In the genomic region with DNA sequence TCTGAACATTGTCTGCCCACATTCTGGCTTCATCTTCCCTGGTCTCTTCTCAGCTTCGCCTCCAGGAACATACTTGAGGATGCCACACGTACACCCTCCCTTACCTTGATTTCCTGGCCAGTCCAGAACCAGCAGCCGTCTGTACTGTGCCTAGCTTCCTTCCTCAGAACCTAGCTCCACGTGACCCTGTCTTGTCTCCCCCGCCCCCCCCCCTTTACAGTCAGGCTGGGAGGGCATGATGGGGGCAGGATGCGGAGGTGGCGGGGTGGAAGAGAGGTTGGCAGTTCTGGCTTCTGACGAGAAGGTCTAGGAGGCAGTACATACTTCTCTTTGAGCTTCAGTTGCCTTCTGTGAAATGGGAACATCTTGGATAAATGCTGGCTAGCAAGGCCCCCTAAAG, we compare ENCODE assay signal across 9 mouse cellular contexts. TPM values are rescaled to one million over a fixed set of nuclear protein-coding genes. Genes with fewer than 3 reads are reported as not detected.
DNase-seq lines count a peak whose midpoint lies in the region; ATAC-seq and TF ChIP-seq lines count a peak whose summit lies in the region.
"Had no signal": no experiment of that assay in that cellular context is flagged by ENCODE, and none has a peak within 500 bp of the region (broad histone marks: within the 10 kb centered on the region; RNA-seq: fewer than 3 reads in every experiment).

A gene (minus strand): TSS at position 167 of the 400 bp plus-strand sequence.

- no peaks in the 10 kb centered on the region for H3K27me3 ChIP-seq in liver, embryonic 16.5 days (ENCODE audit: control insufficient read depth, insufficient read depth, low read depth, low read length)
- H3K27me3 ChIP-seq in thymus, adult 2 months (ENCODE audit: control insufficient read depth, insufficient read depth, low read length) = no peaks in the 10 kb centered on the region
- H3K27me3 ChIP-seq in forebrain, embryonic 12.5 days = peaks cover 15% of the 10 kb centered on the region
- H3K27me3 ChIP-seq in forebrain, postnatal 0 days (ENCODE audit: insufficient read depth, low read length) = peaks cover 8% of the 10 kb centered on the region

- no peak for ATAC-seq in liver, embryonic 16.5 days (ENCODE audit: low read depth)
- ATAC-seq in forebrain, embryonic 12.5 days (ENCODE audit: low FRiP score) = no peak
- no peak for ATAC-seq in forebrain, postnatal 0 days

- H3K4me2 ChIP-seq in liver, embryonic 16.5 days (ENCODE audit: low read depth, low read length) = peak within 1 kb of the TSS; percentile 52
- no peak within 1 kb of the TSS for H3K4me2 ChIP-seq in forebrain, embryonic 12.5 days
- no peak within 1 kb of the TSS for H3K4me2 ChIP-seq in forebrain, postnatal 0 days (ENCODE audit: low read depth)
- H3K4me2 ChIP-seq: limb, embryonic 12.5 days had no signal

- peak within 1 kb of the TSS; percentile 48 for H3K9ac ChIP-seq in liver, embryonic 16.5 days (ENCODE audit: low read depth, low read length)
- H3K9ac ChIP-seq in forebrain, embryonic 12.5 days = no peak within 1 kb of the TSS
- no peak within 1 kb of the TSS for H3K9ac ChIP-seq in forebrain, postnatal 0 days
- H3K9ac ChIP-seq: limb, embryonic 12.5 days had no signal

- H3K9me3 ChIP-seq in liver, embryonic 16.5 days (replicated peaks; ENCODE audit: control insufficient read depth, low read length) = no peaks in the 10 kb centered on the region
- H3K9me3 ChIP-seq in forebrain, embryonic 12.5 days = no peaks in the 10 kb centered on the region
- H3K9me3 ChIP-seq in forebrain, postnatal 0 days (ENCODE audit: low read length) = no peaks in the 10 kb centered on the region
- H3K9me3 ChIP-seq: limb, embryonic 12.5 days had no signal

- no peaks in the 10 kb centered on the region for H3K36me3 ChIP-seq in liver, embryonic 16.5 days (ENCODE audit: control insufficient read depth, insufficient read depth)
- peaks cover 12% of the 10 kb centered on the region for H3K36me3 ChIP-seq in thymus, adult 2 months (ENCODE audit: control insufficient read depth, insufficient read depth, low read length)
- H3K36me3 ChIP-seq in forebrain, embryonic 12.5 days (replicated peaks) = no peaks in the 10 kb centered on the region
- no peaks in the 10 kb centered on the region for H3K36me3 ChIP-seq in forebrain, postnatal 0 days (ENCODE audit: insufficient read depth)
- H3K36me3 ChIP-seq: limb, embryonic 12.5 days had no signal

- H3K27ac ChIP-seq in bone marrow macrophage, adult 2 months (ENCODE audit: insufficient read depth, low read depth, low read length) = peak within 1 kb of the TSS; percentile 37
- H3K27ac ChIP-seq in liver, embryonic 16.5 days (ENCODE audit: low read length) = peak within 1 kb of the TSS; percentile 41; the same call in 1 of the 2 replicates
- peak within 1 kb of the TSS; percentile 82 for H3K27ac ChIP-seq in thymus, adult 2 months (ENCODE audit: control insufficient read depth, insufficient read depth, low read length)
- no peak within 1 kb of the TSS for H3K27ac ChIP-seq in forebrain, embryonic 12.5 days
- no peak within 1 kb of the TSS for H3K27ac ChIP-seq in forebrain, postnatal 0 days (ENCODE audit: low read depth, low read length)
- H3K27ac ChIP-seq: limb, embryonic 12.5 days had no signal

- 14% methylated on average over 7 of the region's 8 CpGs for WGBS in liver, embryonic 16.5 days (ENCODE audit: insufficient replicate concordance)
- 3% methylated on average over 8 of the region's 8 CpGs for WGBS in thymus, adult 2 months
- 80% methylated on average over 8 of the region's 8 CpGs for WGBS in forebrain, embryonic 12.5 days
- WGBS in forebrain, postnatal 0 days = 73% methylated on average over 8 of the region's 8 CpGs

- DNase-seq in layer of hippocampus, adult 9-11 months = peak; percentile 51
- DNase-seq in layer of hippocampus, postnatal 36 days = no peak
- peak; percentile 78 for DNase-seq in thymus, adult 2 months
- no peak for DNase-seq in kidney, adult 8-10 months
- no peak for DNase-seq in forebrain, postnatal 0 days

- TF ChIP-seq CTCF in bone marrow macrophage, adult 2 months (IDR thresholded peaks at IDR 0.05; ENCODE audit: low read depth, low read length) = no peak
- TF ChIP-seq CTCF in thymus, adult 2 months (IDR thresholded peaks at IDR 0.05; ENCODE audit: borderline replicate concordance, control insufficient read depth, extremely low read depth, insufficient read depth, low read length, poor library complexity) = peak; percentile 24; the same call in 1 of the 2 replicates
- TF ChIP-seq CTCF in forebrain, postnatal 0 days (IDR thresholded peaks at IDR 0.05; ENCODE audit: low read depth) = no peak

- TF ChIP-seq POLR2A in bone marrow macrophage, adult 2 months (IDR thresholded peaks at IDR 0.05; ENCODE audit: borderline replicate concordance, low read depth, low read length) = no peak
- no peak for TF ChIP-seq POLR2A in thymus, adult 2 months (IDR thresholded peaks at IDR 0.05; ENCODE audit: control insufficient read depth, extremely low read depth, insufficient read depth, low read length, poor library complexity)

- peaks cover 18% of the 10 kb centered on the region for H3K4me1 ChIP-seq in bone marrow macrophage, adult 2 months (ENCODE audit: control insufficient read depth, insufficient read depth, low read length)
- no peaks in the 10 kb centered on the region; the same call in none of the 2 replicates for H3K4me1 ChIP-seq in liver, embryonic 16.5 days (ENCODE audit: control insufficient read depth, low read depth, low read length)
- peaks cover 24% of the 10 kb centered on the region for H3K4me1 ChIP-seq in thymus, adult 2 months (replicated peaks; ENCODE audit: control insufficient read depth, insufficient read depth, low read length)
- no peaks in the 10 kb centered on the region for H3K4me1 ChIP-seq in forebrain, embryonic 12.5 days
- H3K4me1 ChIP-seq in forebrain, postnatal 0 days (ENCODE audit: insufficient read depth) = no peaks in the 10 kb centered on the region
- H3K4me1 ChIP-seq: limb, embryonic 12.5 days had no signal

- H3K4me3 ChIP-seq in bone marrow macrophage, adult 2 months (ENCODE audit: insufficient read depth, low read length) = peak within 1 kb of the TSS; percentile 67
- H3K4me3 ChIP-seq in liver, embryonic 16.5 days (ENCODE audit: low read depth, low read length) = peak within 1 kb of the TSS; percentile 50
- peak within 1 kb of the TSS; percentile 65 for H3K4me3 ChIP-seq in thymus, adult 2 months (ENCODE audit: control insufficient read depth, insufficient read depth, low read length)
- H3K4me3 ChIP-seq in forebrain, embryonic 12.5 days (replicated peaks) = no peak within 1 kb of the TSS
- no peak within 1 kb of the TSS for H3K4me3 ChIP-seq in forebrain, postnatal 0 days (ENCODE audit: low read depth, low read length)
- H3K4me3 ChIP-seq: limb, embryonic 12.5 days had no signal

RNA-seq across cellular contexts. Expression of the gene that starts here (rescaled TPM):
- total RNA-seq in layer of hippocampus, postnatal 36 days (2021) = 1 to 10 TPM; 2.8 to 3.6 TPM
- polyA plus RNA-seq in bone marrow macrophage, adult 2 months (2012; ENCODE audit: insufficient read depth, insufficient read length, missing spikeins) = 26.6 and 31.3 TPM in 2 replicates
- polyA plus RNA-seq in liver, embryonic 16.5 days (2015; fragmentation: Nextera tagmentation; extraction: Ambion mirVana) = 2.6 and 2.9 TPM in 2 replicates
- 541 and 555 TPM in 2 replicates for polyA plus RNA-seq in thymus, adult 2 months (2012; rRNA removed)
- 0.41 and 0.77 TPM in 2 replicates for polyA plus RNA-seq in forebrain, embryonic 12.5 days (2016; fragmentation: Nextera tagmentation; extraction: Ambion mirVana)
- total RNA-seq in forebrain, postnatal 0 days (2014; rRNA removed) = 0.52 and 0.62 TPM in 2 replicates
- 0.20 and 0.54 TPM in 2 replicates for polyA plus RNA-seq in forebrain, postnatal 0 days (2015; fragmentation: Nextera tagmentation; extraction: Ambion mirVana)

Comparison
In these comparisons a context has a peak if more than half of its experiments do, and no peak if none do; other contexts are left out.
1. RNA of the gene that starts here (polyA plus RNA-seq): 541 to 555 TPM in thymus, adult 2 months; 26.6 to 31.3 TPM in bone marrow macrophage, adult 2 months, 2.6 to 2.9 TPM in liver, embryonic 16.5 days, 0.41 to 0.77 TPM in forebrain, embryonic 12.5 days and 0.20 to 0.54 TPM in forebrain, postnatal 0 days; every median in the first group is over 10 times any median in the second.
2. DNase-seq: peak in layer of hippocampus, adult 9-11 months (single experiment) and thymus, adult 2 months (single experiment); none in layer of hippocampus, postnatal 36 days (0 of 2), kidney, adult 8-10 months (0 of 2) and forebrain, postnatal 0 days (single experiment).
3. H3K27ac ChIP-seq: peak in bone marrow macrophage, adult 2 months (single experiment), liver, embryonic 16.5 days (single experiment) and thymus, adult 2 months (single experiment); none in forebrain, embryonic 12.5 days (single experiment) and forebrain, postnatal 0 days (single experiment).
4. H3K4me3 ChIP-seq: peak in bone marrow macrophage, adult 2 months (single experiment), liver, embryonic 16.5 days (single experiment) and thymus, adult 2 months (single experiment); none in forebrain, embryonic 12.5 days (single experiment) and forebrain, postnatal 0 days (single experiment).